Mouse (Mus musculus) kidney, postnatal 0 days (tissue): ENCODE results near the gene Gga1. TPM values are rescaled to one million over a fixed set of nuclear protein-coding genes. Genes with fewer than 3 reads are reported as not detected.

Experiments
- ATAC-seq: fragments of 200-750 bp; cut with Nextera tagmentation; replicated peaks from 2 replicates; pipeline ENCODE4 v1.8.0; 2017; ENCODE audit warnings: low read depth, moderate number of reproducible peaks, moderate TSS enrichment, moderate library complexity; ENCODE audit not compliant: low FRiP score
- DNase-seq: peaks from one replicate; pipeline ENCODE4 v3.0.0-alpha.2; 2016; ENCODE audit warnings: low spot score
- H3K27ac ChIP-seq: fragments of 300-500 bp; sonication (generic); 2 replicates; pipeline ENCODE4 v1.5.1; 2014; ENCODE audit warnings: mild to moderate bottlenecking
- H3K27me3 ChIP-seq: fragments of 300-500 bp; sonication (generic); 2 replicates; pipeline ENCODE4 v1.6.1; 2014; ENCODE audit warnings: low read length, mixed read lengths; ENCODE audit not compliant: insufficient read depth
- H3K36me3 ChIP-seq: fragments of 300-500 bp; sonication (generic); 2 replicates; pipeline ENCODE4 v1.6.1; 2014; ENCODE audit warnings: low read length, mixed read lengths; ENCODE audit not compliant: insufficient read depth
- H3K4me1 ChIP-seq: fragments of 300-500 bp; sonication (generic); replicated peaks from 2 replicates; pipeline ENCODE4 v1.6.1; 2014; ENCODE audit warnings: antibody characterized with exemption, low read length, mixed read lengths; ENCODE audit not compliant: insufficient read depth
- H3K4me2 ChIP-seq: fragments of 300-500 bp; sonication (generic); 2 replicates; pipeline ENCODE4 v1.6.1; 2014; ENCODE audit warnings: mild to moderate bottlenecking, low read length, moderate library complexity, mixed read lengths
- H3K4me3 ChIP-seq: fragments of 300-500 bp; sonication (generic); replicated peaks from 2 replicates; pipeline ENCODE4 v1.5.1; 2014; ENCODE audit warnings: low read depth, low read length
- H3K9ac ChIP-seq: fragments of 300-500 bp; sonication (generic); 2 replicates; pipeline ENCODE4 v1.6.1; 2014; ENCODE audit warnings: low read depth, low read length
- H3K9me3 ChIP-seq: fragments of 300-500 bp; sonication (generic); replicated peaks from 2 replicates; pipeline ENCODE4 v1.6.1; 2016; ENCODE audit warnings: low read length, inconsistent platforms, mixed read lengths
- CTCF ChIP-seq: IDR thresholded peaks from 2 replicates; pipeline ENCODE4 v1.5.1; 2016; ENCODE audit warnings: antibody characterized with exemption, low read depth, mild to moderate bottlenecking, moderate library complexity
- WGBS: fragments of 180-500 bp; shearing (Covaris S2); extraction: QIAGEN DNeasy Blood & Tissue Kit; methylation state at CpG from one replicate; pipeline ENCODE4 v1.1.7; 2014; 5-methylcytosine and 5-hydroxymethylcytosine counted together
- polyA plus RNA-seq: library from polyadenylated mRNA; unstranded; fragments of >200 nt; fragmentation: Nextera tagmentation; extraction: Ambion mirVana; gene quantifications from 2 replicates; pipeline ENCODE4 v1.2.1, GENCODE M21; 2015

Gene Gga1
- polyA plus RNA-seq, 1 experiment from 2014 or later = 41.5 TPM

- WGBS = 1% methylated on average over 46 of the region's 47 CpGs
- H3K4me3 ChIP-seq = peak within 1 kb of the TSS; percentile 77
- no peak for TF ChIP-seq CTCF
- no peak for ATAC-seq
- DNase-seq = peak; percentile 86
- no peaks in the 10 kb centered on the region for H3K9me3 ChIP-seq
- H3K4me1 ChIP-seq = peaks cover 28% of the 10 kb centered on the region; the same call in 1 of the 2 replicates
- H3K9ac ChIP-seq = peak within 1 kb of the TSS; percentile 72
- peak within 1 kb of the TSS; percentile 83 for H3K4me2 ChIP-seq
- no peaks in the 10 kb centered on the region for H3K27me3 ChIP-seq
- H3K36me3 ChIP-seq = peaks cover 10% of the 10 kb centered on the region; the same call in 1 of the 2 replicates
- peak within 1 kb of the TSS; percentile 75 for H3K27ac ChIP-seq
These were observed 23.0 kb downstream of the Gga1 start, which contains the start of gene Sh3bp1 for GRCm38 (mm10) chr15:78899740-78900584. Gene Sh3bp1, plus strand, starts transcription at chr15:78899768.

- Histone ChIP-seq H3K36me3 (peaks cover 18% of the 10 kb centered on the region; the same call in 1 of the 2 replicates), H3K27ac (peak overlapping the region; percentile 75), H3K4me1 (peaks cover 28% of the 10 kb centered on the region; the same call in 1 of the 2 replicates), H3K9ac (peak overlapping the region; percentile 72), H3K27me3 (no peaks in the 10 kb centered on the region), H3K9me3 (no peaks in the 10 kb centered on the region), H3K4me3 (peak overlapping the region; percentile 77), H3K4me2 (peak overlapping the region; percentile 83)
- ATAC-seq (no peak), DNase-seq (no peak)
- 15% methylated on average over 18 of the region's 18 CpGs for WGBS
- no peak for TF ChIP-seq CTCF
These were observed 23.8 kb downstream of the Gga1 start for GRCm38 (mm10) chr15:78900585-78901421.

DNA sequence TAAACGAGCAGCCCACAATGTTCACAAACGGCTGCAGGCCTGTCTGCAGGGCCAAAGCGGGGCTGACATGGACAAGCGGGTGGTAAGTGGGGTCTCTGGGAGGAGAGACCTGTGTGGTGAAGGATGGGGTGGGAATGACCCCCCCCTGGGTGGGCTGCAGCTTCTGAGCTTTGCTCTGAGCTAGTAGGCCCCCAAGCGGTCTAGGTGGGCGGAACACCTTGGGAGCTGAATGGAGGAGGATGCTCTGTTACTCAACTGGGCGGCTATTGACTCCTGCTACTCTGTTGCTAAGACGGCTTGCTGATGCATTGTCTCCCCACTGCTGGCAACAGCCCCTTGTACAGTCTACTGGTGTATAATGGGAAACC is 24.4 kb downstream of the Gga1 start:
- H3K9ac ChIP-seq = peak overlapping the region; percentile 72; the same call in 1 of the 2 replicates
- H3K27ac ChIP-seq = 0 out of 2 replicates have a peak overlapping the region, but pooled peaks have one; percentile 75
- TF ChIP-seq CTCF = no peak
- H3K27me3 ChIP-seq = no peaks in the 10 kb centered on the region
- H3K4me3 ChIP-seq = 0 out of 2 replicates have a peak overlapping the region, but pooled peaks have one; percentile 77
- no peak for ATAC-seq
- H3K36me3 ChIP-seq = peaks cover 24% of the 10 kb centered on the region
- peaks cover 28% of the 10 kb centered on the region; the same call in 1 of the 2 replicates for H3K4me1 ChIP-seq
- WGBS = 52% methylated on average over 8 of the region's 8 CpGs
- DNase-seq = no peak
- no peaks in the 10 kb centered on the region for H3K9me3 ChIP-seq
- peak overlapping the region; percentile 83 for H3K4me2 ChIP-seq

GRCm38 (mm10) chr15:78903243-78903642 is 26.3 kb downstream of the Gga1 start:
- Histone ChIP-seq H3K36me3 (peaks cover 35% of the 10 kb centered on the region), H3K27me3 (no peaks in the 10 kb centered on the region), H3K4me2 (no peak overlapping the region), H3K4me3 (no peak overlapping the region), H3K9ac (no peak overlapping the region), H3K9me3 (no peaks in the 10 kb centered on the region), H3K4me1 (peaks cover 23% of the 10 kb centered on the region; the same call in 1 of the 2 replicates), H3K27ac (no peak overlapping the region)
- WGBS = 2% methylated on average over 2 of the region's 2 CpGs
- peak; percentile 90 for DNase-seq
- ATAC-seq = peak; percentile 22; the same call in 1 of the 2 replicates
- peak; percentile 92 for TF ChIP-seq CTCF

- Histone ChIP-seq H3K36me3 (peaks cover 60% of the 10 kb centered on the region), H3K4me3 (no peak overlapping the region), H3K4me1 (no peaks in the 10 kb centered on the region), H3K4me2 (no peak overlapping the region), H3K9ac (no peak overlapping the region), H3K27ac (no peak overlapping the region), H3K27me3 (no peaks in the 10 kb centered on the region), H3K9me3 (no peaks in the 10 kb centered on the region)
- no peak for ATAC-seq
- TF ChIP-seq CTCF = no peak
- WGBS = 74% methylated on average over 7 of the region's 7 CpGs
- DNase-seq = no peak
These were observed 31.4 kb downstream of the Gga1 start for GRCm38 (mm10) chr15:78908399-78908798.

GRCm38 (mm10) chr15:78908982-78909381 is 32.0 kb downstream of the Gga1 start:
- ATAC-seq (no peak), DNase-seq (no peak)
- no peak overlapping the region for H3K4me3 ChIP-seq
- TF ChIP-seq CTCF = no peak
- 81% methylated on average over 8 of the region's 8 CpGs for WGBS
- H3K36me3 ChIP-seq = peaks cover 59% of the 10 kb centered on the region
- no peak overlapping the region for H3K4me2 ChIP-seq
- no peak overlapping the region for H3K27ac ChIP-seq
- no peak overlapping the region for H3K9ac ChIP-seq
- H3K27me3 ChIP-seq = no peaks in the 10 kb centered on the region
- H3K4me1 ChIP-seq = 0 out of 2 replicates have a peak, but pooled peaks cover 1% of the 10 kb centered on the region
- H3K9me3 ChIP-seq = no peaks in the 10 kb centered on the region
